Mouse (Mus musculus): ENCODE results near the gene Rad51b. TPM values are rescaled to one million over a fixed set of nuclear protein-coding genes. Genes with fewer than 3 reads are reported as not detected.

Gene Rad51b
- polyA plus RNA-seq, 1 experiment: 1.3 TPM

- DNase-seq (ENCODE audit: low read depth, low spot score): no peak
- 87% methylated on average over 3 of the region's 3 CpGs for WGBS
These were observed 398.9 kb downstream of the Rad51b start for GRCm38 (mm10) chr12:79695832-79696434.

GRCm38 (mm10) chr12:79703555-79703954 is 406.5 kb downstream of the Rad51b start:
- WGBS: 88% methylated on average over 8 of the region's 8 CpGs
- DNase-seq (ENCODE audit: low read depth, low spot score): no peak

- 36% methylated on average over 11 of the region's 11 CpGs for WGBS
- DNase-seq (ENCODE audit: low read depth, low spot score): no peak
These were observed 408.6 kb downstream of the Rad51b start for GRCm38 (mm10) chr12:79705501-79706266.

- WGBS: 75% methylated on average over 9 of the region's 9 CpGs
- no peak for DNase-seq (ENCODE audit: low read depth, low spot score)
These were observed 410.7 kb downstream of the Rad51b start for GRCm38 (mm10) chr12:79707565-79708422.

GRCm38 (mm10) chr12:79708423-79708733 is 411.3 kb downstream of the Rad51b start:
- 66% methylated on average over 5 of the region's 5 CpGs for WGBS

GRCm38 (mm10) chr12:79713286-79713685 is 416.2 kb downstream of the Rad51b start:
- DNase-seq (ENCODE audit: low read depth, low spot score): no peak

More at GRCm38 (mm10) chr12:79708423-79708733, 411.3 kb downstream of the Rad51b start:
- DNase-seq (ENCODE audit: low read depth, low spot score): no peak

GRCm38 (mm10) chr12:79714484-79714883 is 417.4 kb downstream of the Rad51b start:
- DNase-seq (ENCODE audit: low read depth, low spot score): no peak
- WGBS: 89% methylated on average over 6 of the region's 6 CpGs

- WGBS: 49% methylated on average over 12 of the region's 12 CpGs
- no peak for DNase-seq (ENCODE audit: low read depth, low spot score)
These were observed 418.6 kb downstream of the Rad51b start for GRCm38 (mm10) chr12:79715506-79716345.

- no peak for DNase-seq (ENCODE audit: low read depth, low spot score)
- WGBS: 89% methylated on average over 10 of the region's 10 CpGs
These were observed 422.2 kb downstream of the Rad51b start for GRCm38 (mm10) chr12:79719091-79719846.

GRCm38 (mm10) chr12:79719847-79720201 is 422.7 kb downstream of the Rad51b start:
- WGBS: 100% methylated on average over 1 of the region's 1 CpGs
- no peak for DNase-seq (ENCODE audit: low read depth, low spot score)

- DNase-seq (ENCODE audit: low read depth, low spot score): no peak
These were observed 427.8 kb downstream of the Rad51b start for GRCm38 (mm10) chr12:79724875-79725274.

- DNase-seq (ENCODE audit: low read depth, low spot score): no peak
These were observed 428.6 kb downstream of the Rad51b start for GRCm38 (mm10) chr12:79725711-79726110.

- no peak for DNase-seq (ENCODE audit: low read depth, low spot score)
- WGBS: 79% methylated on average over 2 of the region's 2 CpGs
These were observed 429.0 kb downstream of the Rad51b start for GRCm38 (mm10) chr12:79726116-79726515.

- DNase-seq (ENCODE audit: low read depth, low spot score): no peak
These were observed 429.9 kb downstream of the Rad51b start for GRCm38 (mm10) chr12:79726959-79727358.

- DNase-seq (ENCODE audit: low read depth, low spot score): no peak
- 89% methylated on average over 5 of the region's 5 CpGs for whole genome bisulfite sequencing
These were observed 432.9 kb downstream of the Rad51b start for GRCm38 (mm10) chr12:79729926-79730506.

GRCm38 (mm10) chr12:79731905-79732304 is 434.8 kb downstream of the Rad51b start:
- 84% methylated on average over 6 of the region's 6 CpGs for WGBS
- DNase-seq (ENCODE audit: low read depth, low spot score): no peak

- WGBS: 68% methylated on average over 12 of the region's 12 CpGs
These were observed 435.5 kb downstream of the Rad51b start for GRCm38 (mm10) chr12:79732355-79733115.

GRCm38 (mm10) chr12:79735341-79735785 is 438.3 kb downstream of the Rad51b start:
- WGBS: 28% methylated on average over 13 of the region's 13 CpGs
- peak; percentile 29 for DNase-seq (ENCODE audit: low read depth, low spot score)

More at GRCm38 (mm10) chr12:79732355-79733115, 435.5 kb downstream of the Rad51b start:
- no peak for DNase-seq (ENCODE audit: low read depth, low spot score)

Measured in large intestine, adult 2 months (tissue).